Mouse (Mus musculus) CD8-positive naive resting alpha-beta T cell, adult 2 months (primary cell): ENCODE measurements around the gene Casp8.
"Not testable (repeated sequence)": the region's sequence is repeated elsewhere in the genome, so short reads cannot be mapped to it uniquely, and the experiment has no call there.

Source experiments
- DNase-seq, 2 experiments: peaks; one replicate each; pipeline ENCODE4 v3.0.0; 2022; ENCODE audit warnings: low read depth in 2 of 2, low spot score in 2 of 2

Casp8 gene

DNA sequence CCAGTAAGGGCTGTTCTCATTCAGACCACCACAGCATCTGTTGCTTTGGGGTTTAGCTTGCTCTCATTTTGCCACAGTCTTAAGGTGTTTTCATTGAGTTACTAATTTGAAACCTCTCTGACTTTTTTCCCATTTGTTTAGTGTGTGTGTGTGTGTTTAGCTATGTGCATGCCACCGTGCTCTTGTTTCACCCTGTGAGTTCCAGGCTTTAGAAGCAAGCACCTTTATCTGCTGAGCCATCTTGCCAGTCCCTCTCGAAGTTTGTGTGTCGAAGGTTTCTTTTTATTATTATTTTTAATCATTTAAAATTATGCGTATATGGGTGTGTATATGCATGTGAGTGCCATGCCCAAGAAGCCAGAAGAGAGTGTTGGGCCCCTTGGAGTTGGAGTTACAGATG lies 3.7 kb downstream of the Casp8 start:
- DNase-seq = no peak

DNA sequence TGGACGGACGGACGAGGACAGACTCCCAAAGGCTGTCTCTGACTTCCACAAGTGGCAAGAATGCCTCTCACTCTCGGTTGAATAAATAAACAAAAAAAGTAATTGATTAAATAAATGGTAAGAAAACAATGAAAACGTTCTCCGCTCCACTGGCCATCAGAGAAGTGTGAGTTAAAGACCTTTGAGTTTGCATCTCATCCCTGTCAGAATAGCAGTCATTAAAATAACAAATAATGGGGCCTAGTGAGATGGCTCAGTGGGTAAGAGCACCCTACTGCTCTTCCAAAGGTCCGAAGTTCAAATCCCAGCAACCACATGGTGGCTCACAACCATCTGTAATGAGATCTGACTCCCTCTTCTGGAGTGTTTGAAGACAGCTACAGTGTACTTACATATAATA lies 5.5 kb downstream of the Casp8 start:
- not testable (repeated sequence) for DNase-seq

GRCm38 (mm10) chr1:58801558-58802285 lies 6.5 kb downstream of the Casp8 start:
- DNase-seq = no peak

GRCm38 (mm10) chr1:58802322-58803273 lies 7.4 kb downstream of the Casp8 start:
- peak; percentile 64 to 77 for DNase-seq

DNA sequence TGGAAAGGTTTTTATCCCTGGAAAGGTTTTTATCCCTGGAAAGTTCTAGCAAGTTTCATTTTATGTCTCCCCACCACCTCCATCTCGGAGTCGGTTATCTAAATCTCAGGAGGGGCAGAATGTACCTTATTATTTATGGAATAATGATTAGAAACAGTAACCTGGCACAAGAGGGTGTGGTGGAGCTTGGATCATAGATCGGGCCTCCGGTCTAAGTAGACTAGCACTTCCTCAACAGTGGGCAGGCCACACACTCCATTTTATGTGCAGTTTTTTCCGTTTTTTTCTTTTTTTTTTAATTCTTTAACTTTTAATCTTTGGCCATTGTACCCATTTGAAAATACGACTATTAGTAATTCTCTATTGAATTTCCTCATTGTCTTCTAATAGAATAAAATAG lies 8.4 kb downstream of the Casp8 start:
- DNase-seq = no peak

GRCm38 (mm10) chr1:58806651-58807050 lies 11.5 kb downstream of the Casp8 start:
- peak in 1 of 2 experiments; percentile 33 for DNase-seq

DNA sequence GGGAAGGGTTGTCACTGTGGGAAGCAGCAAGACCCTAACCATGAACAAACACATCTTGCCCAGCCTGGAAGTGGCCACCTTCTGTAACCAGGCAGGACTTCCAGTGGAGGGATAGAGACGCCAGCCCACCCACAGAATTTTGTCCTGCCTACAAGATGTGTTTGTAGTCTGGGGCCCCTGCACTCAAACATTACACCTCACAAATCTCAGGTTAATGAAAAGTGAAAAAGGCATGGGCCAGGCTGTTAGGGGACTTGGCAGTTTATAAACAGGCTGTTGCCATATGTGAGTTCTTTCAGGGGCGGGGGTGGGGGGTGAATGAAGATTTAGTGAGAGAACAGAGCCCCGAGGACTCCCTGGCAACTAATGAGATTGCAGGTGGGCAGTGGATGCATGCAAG lies 31.1 kb downstream of the Casp8 start:
- no peak for DNase-seq

- no peak for DNase-seq
Measured at GRCm38 (mm10) chr1:58830741-58831140, 35.6 kb downstream of the Casp8 start.

GRCm38 (mm10) chr1:58832198-58832597 lies 37.0 kb downstream of the Casp8 start:
- DNase-seq = no peak

DNA sequence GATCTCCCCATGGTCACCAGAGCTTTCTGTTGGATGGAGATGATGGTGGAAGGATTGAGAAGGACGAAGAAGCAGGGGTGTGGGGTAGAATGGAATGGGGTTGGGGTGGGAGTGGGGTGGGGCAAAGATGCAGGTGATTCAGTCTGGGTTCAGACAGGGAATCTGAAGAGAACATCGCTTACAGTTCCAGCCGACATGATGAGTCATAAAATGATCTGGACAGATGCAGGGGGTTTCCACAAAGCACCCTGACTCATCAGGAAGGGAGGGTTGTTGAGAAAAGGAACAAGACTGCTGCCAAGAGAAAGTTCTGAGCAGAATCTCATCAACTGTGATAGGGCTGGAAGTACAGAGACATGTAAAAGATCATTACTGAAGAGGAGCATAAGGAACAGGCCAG lies 61.6 kb downstream of the Casp8 start:
- DNase-seq = not testable (repeated sequence)

GRCm38 (mm10) chr1:58859131-58859530 lies 64.0 kb downstream of the Casp8 start:
- not testable (repeated sequence) for DNase-seq

DNA sequence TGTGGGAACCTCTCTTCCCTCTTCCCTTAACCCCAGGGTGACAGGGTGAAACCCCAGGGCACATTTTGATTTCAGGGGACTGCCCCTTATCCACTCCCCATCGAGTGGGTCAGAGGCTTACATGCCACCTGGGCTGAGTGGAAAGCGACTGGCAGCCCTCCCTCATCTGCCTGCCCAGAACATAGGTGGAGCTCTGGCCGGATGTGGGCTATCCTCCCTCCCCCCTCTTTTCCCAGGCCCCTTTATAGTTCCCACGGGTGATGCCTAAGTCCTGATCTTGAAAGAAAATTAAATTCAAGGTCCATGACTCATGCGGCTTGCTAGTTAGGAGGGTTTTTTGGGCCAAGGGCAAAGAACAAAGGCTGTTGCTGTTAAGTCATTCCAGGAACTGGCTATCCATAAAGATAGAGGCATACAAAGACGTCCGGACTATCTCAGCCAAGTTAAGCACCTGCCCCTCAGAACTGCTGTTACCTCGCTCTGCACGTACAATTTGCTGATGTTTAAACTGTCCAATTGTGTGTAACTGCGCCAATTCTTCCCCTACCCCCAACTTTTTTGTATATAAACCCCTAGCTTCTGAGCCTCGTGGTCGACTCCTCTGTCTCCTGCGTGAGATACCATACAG lies 64.7 kb downstream of the Casp8 start:
- DNase-seq = peak in 1 of 2 experiments; percentile 25

- not testable (repeated sequence) for DNase-seq
Measured at GRCm38 (mm10) chr1:58860586-58860985, 65.4 kb downstream of the Casp8 start.

GRCm38 (mm10) chr1:58876500-58876899 lies 81.3 kb downstream of the Casp8 start:
- not testable (repeated sequence) for DNase-seq

DNA sequence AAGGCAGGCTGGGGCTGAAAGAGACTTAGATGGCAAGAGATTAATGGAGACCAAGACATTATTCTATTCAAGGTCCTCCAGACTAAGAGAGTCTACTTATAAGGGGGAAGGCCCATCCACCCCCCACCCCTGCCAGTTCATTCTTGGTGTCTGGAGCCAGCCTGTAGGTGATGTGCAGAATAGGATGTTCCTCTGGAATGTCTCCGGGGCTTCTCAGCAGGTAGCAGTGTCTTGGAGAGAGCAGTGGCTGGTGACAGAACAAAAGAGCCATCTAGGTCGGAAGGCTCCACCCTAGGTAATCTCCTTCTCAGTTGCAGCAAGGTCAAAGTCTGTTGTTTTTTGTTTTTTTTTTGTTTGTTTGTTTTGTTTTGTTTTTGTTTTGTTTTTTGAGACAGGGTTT lies 84.1 kb downstream of the Casp8 start:
- not testable (repeated sequence) for DNase-seq

DNA sequence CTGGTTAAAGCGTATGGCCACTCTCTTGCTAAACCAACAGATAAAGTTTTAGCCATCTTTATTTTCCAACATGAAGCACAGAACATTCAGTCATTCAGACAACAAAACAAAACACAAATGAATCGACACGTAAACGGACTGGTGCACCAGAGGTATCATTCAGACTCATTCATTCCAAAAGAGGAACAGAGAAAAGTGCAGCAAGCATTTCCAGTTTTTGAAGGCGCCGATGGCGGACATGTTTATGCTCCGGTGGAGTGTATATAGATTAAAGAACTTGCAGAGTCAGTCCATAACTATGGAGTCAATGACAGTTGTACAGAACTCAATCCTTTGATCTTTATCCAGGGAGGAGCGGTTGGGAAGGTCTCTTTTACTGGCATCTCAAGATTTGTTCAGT lies 88.1 kb downstream of the Casp8 start:
- DNase-seq = not testable (repeated sequence)

DNA sequence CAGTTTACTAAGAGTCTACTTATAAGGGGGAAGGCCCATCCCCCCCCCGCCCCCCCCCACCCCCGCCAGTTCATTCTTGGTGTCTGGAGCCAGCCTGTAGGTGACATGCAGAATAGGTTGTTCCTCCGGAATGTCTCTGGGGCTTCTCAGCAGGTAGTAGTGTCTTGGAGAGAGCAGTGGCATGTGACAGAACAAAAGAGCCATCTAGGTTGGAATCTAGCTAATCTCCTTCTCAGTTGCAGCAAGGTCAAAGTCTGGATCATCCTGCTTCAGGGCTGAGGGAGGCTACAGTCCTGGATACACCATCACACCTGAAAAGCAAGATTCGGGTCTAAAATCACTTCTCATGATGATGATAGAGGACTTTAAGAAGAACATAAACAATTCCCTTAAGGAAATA lies 90.5 kb downstream of the Casp8 start:
- no peak for DNase-seq

GRCm38 (mm10) chr1:58889826-58890546 lies 94.8 kb downstream of the Casp8 start:
- no peak for DNase-seq

DNA sequence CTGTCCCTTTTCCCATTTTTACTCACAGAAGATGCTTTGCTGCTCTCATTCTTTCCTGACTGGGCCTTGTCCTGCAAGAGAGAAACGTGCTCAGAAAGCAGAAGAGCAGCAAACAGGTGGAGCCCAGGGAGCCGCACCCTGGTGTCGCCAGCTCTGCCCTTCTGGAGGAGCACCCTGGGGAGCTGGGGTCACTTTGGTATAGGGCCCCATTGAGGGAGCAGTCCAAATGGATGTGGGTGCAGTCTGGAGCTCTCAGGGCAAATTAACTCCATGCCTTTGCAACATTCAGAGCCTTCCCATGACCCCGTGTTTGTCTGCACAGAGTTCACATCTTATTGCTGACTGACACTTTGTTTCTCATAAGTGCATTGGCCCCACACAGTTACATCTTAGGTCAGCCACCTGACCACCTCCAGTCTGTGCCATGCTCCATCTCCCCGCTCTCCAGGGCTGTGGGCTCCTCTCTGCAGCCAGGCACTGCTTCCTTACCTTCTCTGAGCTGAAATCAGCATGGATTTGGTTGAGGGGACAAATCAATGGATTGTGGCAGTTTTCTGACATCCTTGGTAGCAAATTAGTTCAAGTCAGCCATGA lies 95.6 kb downstream of the Casp8 start:
- DNase-seq = not testable (repeated sequence)

- not testable (repeated sequence) for DNase-seq
Measured at GRCm38 (mm10) chr1:58891481-58892170, 96.5 kb downstream of the Casp8 start.
